Mouse (Mus musculus) embryo, embryonic 10.5 days (tissue): ENCODE results near the gene Olfr1504.
"Not testable (repeated sequence)": the region's sequence is repeated elsewhere in the genome, so short reads cannot be mapped to it uniquely, and the experiment has no call there.

ENCODE experiments used
- DNase-seq: peaks from one replicate; pipeline ENCODE4 v3.0.0-alpha.2; 2015; ENCODE audit warnings: low spot score

Gene Olfr1504

DNA sequence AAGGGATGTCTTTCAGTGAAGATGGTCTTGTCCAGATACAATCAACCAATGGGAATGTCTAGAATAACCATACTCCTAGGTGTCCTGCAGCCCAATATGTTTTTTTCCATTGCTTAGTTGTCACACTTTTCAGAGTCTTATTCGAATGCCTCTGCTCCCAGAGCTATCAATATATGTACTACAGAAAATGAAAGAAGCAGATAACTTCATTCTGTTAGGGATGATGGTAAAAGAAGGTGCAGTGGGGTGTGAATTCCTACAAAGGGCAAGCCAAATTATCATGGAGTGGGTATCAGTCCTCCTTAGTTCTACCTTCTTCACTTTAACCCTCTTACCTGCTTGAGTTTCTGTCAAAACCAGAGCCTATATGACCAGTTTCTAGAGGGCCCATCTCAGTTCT is at the start of gene Olfr1504:
Olfr1504 (minus strand) TSS at position 101 of the 400 bp plus-strand sequence.
- no peak for DNase-seq

GRCm38 (mm10) chr19:13913230-13913629 is 15.5 kb upstream of the Olfr1504 start, which contains the start of gene Olfr1505:
Gene Olfr1505, plus strand, starts transcription at chr19:13913530.
- DNase-seq = no peak

GRCm38 (mm10) chr19:13861495-13861894 is 36.2 kb downstream of the Olfr1504 start, which contains the start of gene Olfr1502:
Gene Olfr1502, plus strand, starts transcription at chr19:13861795.
- no peak for DNase-seq

DNA sequence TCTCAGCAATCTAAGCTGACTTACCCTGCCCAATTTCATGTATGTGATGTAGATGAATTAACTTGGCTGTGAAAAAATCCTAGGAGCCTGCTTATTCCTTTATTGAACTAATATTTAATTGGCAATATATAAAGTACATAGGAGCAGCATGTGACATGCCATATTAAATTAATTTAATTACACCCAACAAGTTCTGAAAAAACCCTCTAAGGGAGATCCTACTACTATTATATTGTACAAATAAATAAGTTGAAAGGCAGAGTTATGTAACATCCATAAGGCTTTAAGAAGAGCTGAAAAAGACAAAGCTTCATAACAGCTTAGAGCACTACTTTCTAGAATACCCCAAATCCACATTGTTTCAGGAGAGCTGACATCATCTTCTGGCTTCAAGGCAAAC is 47.1 kb downstream of the Olfr1504 start, which contains the start of gene Olfr1501:
Olfr1501 (minus strand) TSS at position 101 of the 400 bp plus-strand sequence.
- DNase-seq = not testable (repeated sequence)
